Mouse (Mus musculus): ENCODE measurements around the gene Zfhx3. TPM values are rescaled to one million over a fixed set of nuclear protein-coding genes. Genes with fewer than 3 reads are reported as not detected.

Zfhx3 gene
- total and polyA plus RNA-seq, 3 experiments, result 0.23 to 2.5 TPM; not detected in 1

DNA sequence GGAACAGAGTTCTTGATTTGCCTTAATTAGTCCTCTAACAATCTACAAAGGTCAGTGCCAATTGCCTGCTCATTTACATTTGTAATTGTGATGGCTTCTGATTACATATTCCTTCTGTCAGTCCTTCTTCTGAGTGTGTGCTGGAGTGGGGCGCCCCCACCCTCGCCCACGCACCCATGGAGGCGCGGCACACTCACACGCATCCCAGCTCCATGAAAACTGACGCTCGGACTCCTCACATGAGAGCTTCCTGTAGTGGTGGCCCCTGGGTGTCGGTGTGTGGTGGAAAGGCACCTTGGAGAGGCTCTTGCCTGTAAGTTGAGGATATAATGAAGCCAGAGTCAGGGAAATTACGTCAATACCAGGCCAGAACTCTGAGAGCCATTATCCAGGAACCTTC, 921.0 kb downstream of the Zfhx3 start:
- DNase-seq (ENCODE audit: low read depth, low spot score), result no peak
- no peak overlapping the region for H3K27ac ChIP-seq (ENCODE audit: control insufficient read depth, low read depth, low read length)
- no peaks in the 10 kb centered on the region for H3K9me3 ChIP-seq (replicated peaks; ENCODE audit: insufficient read depth, low read length)
- no peak overlapping the region for H3K4me3 ChIP-seq (ENCODE audit: control insufficient read depth in 1 of 2, insufficient read depth in 1 of 2, low read depth in 2 of 2, low read length in 2 of 2)
- H3K27me3 ChIP-seq (ENCODE audit: control insufficient read depth in 1 of 2, insufficient read depth in 2 of 2, low read length in 2 of 2), result no peaks in the 10 kb centered on the region
- peaks cover 14% of the 10 kb centered on the region for H3K79me2 ChIP-seq (ENCODE audit: control insufficient read depth, insufficient read depth, low read length, poor library complexity)
- no peak overlapping the region for H3K9ac ChIP-seq (ENCODE audit: control insufficient read depth, low read depth, low read length, poor library complexity, severe bottlenecking)
- H3K36me3 ChIP-seq (ENCODE audit: control insufficient read depth in 1 of 2, insufficient read depth in 2 of 2, low read length in 2 of 2), result peaks cover 0 to 14% of the 10 kb centered on the region in 2 experiments; a peak in 2 of 4 replicates
- peaks cover 0 to 17% of the 10 kb centered on the region in 2 experiments; a peak in 3 of 4 replicates for H3K4me1 ChIP-seq (ENCODE audit: control insufficient read depth in 1 of 2, insufficient read depth in 2 of 2, low read length in 2 of 2)
- TF ChIP-seq TCF12 (IDR thresholded peaks at IDR 0.05; ENCODE audit: low read depth, low read length), result no peak
- no peak for TF ChIP-seq SMC3 (IDR thresholded peaks at IDR 0.05; ENCODE audit: low read depth, low read length)
- TF ChIP-seq ELF1 (IDR thresholded peaks at IDR 0.05; ENCODE audit: low read depth, low read length), result no peak
- TF ChIP-seq JUND (IDR thresholded peaks at IDR 0.05; ENCODE audit: low read depth, low read length), result no peak
- no peak for TF ChIP-seq POLR2A (IDR thresholded peaks at IDR 0.05; ENCODE audit: control insufficient read depth in 1 of 2, insufficient read depth in 1 of 2, low read depth in 1 of 2, low read length in 2 of 2, poor library complexity in 1 of 2)

DNA sequence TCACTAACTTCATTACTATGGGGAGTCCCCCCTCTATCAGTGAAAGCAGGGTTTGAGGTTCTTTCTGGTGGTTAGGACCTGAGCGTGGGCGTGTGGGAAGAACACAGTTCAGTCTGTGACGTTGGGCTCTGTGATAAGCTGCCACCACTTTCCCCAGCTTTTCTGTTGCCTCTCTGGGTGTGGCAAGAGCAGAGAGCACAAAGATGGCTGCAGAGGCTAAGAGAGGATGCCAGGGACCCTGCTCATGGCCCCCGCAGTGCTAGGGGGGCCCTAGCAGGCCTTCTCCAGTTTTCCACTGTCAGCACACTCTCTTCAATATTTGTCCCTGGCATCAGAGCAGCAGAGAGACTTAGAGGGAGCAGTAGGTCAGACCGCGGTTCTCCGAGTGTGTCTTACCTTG, 924.0 kb downstream of the Zfhx3 start:
- no peaks in the 10 kb centered on the region for H3K27me3 ChIP-seq (ENCODE audit: control insufficient read depth in 1 of 2, insufficient read depth in 2 of 2, low read length in 2 of 2)
- TF ChIP-seq RAD21 (IDR thresholded peaks at IDR 0.05; ENCODE audit: low read depth, low read length) (no peak), ELF1 (IDR thresholded peaks at IDR 0.05; ENCODE audit: low read depth, low read length) (0 out of 2 replicates have a peak, but pooled peaks have one; percentile 3), TAL1 (IDR thresholded peaks at IDR 0.05; ENCODE audit: low read length) (peak; percentile 44; the same call in 1 of the 2 replicates), TBP (IDR thresholded peaks at IDR 0.05; ENCODE audit: low read depth, low read length) (peak; percentile 88), POLR2AphosphoS2 (IDR thresholded peaks at IDR 0.05; ENCODE audit: low read length) (peak; percentile 67), MAFK (IDR thresholded peaks at IDR 0.05; ENCODE audit: borderline replicate concordance, low read depth, low read length) (no peak), ETS1 (IDR thresholded peaks at IDR 0.05; ENCODE audit: low read depth, low read length) (peak; percentile 77), ZKSCAN1 (IDR thresholded peaks at IDR 0.05; ENCODE audit: low read depth, low read length) (no peak), HCFC1 (IDR thresholded peaks at IDR 0.05; ENCODE audit: low read depth, low read length) (peak; percentile 48; the same call in 1 of the 2 replicates), SIN3A (IDR thresholded peaks at IDR 0.05; ENCODE audit: low read length) (peak; percentile 79), GATA1 (IDR thresholded peaks at IDR 0.05; ENCODE audit: low read depth, low read length) (peak; percentile 79), ZMIZ1 (IDR thresholded peaks at IDR 0.05; ENCODE audit: low read depth, low read length) (peak; percentile 87), EP300 (IDR thresholded peaks at IDR 0.05; ENCODE audit: low read depth in 1 of 2, low read length in 2 of 2) (peak in 1 of 2 experiments; percentile 85; a peak in 3 of 4 replicates), POLR2A (IDR thresholded peaks at IDR 0.05; ENCODE audit: control insufficient read depth in 1 of 2, insufficient read depth in 1 of 2, low read depth in 1 of 2, low read length in 2 of 2, poor library complexity in 1 of 2) (peak; percentile 83 to 91), NELFE (IDR thresholded peaks at IDR 0.05; ENCODE audit: low read depth, low read length) (peak; percentile 83), TCF12 (IDR thresholded peaks at IDR 0.05; ENCODE audit: low read depth, low read length) (peak; percentile 53), KAT2A (conservative IDR thresholded peaks at IDR 0.05; ENCODE audit: low read depth, low read length) (no peak)
- peak overlapping the region; percentile 65 to 84 for H3K4me3 ChIP-seq (ENCODE audit: control insufficient read depth in 1 of 2, insufficient read depth in 1 of 2, low read depth in 2 of 2, low read length in 2 of 2)
- H3K9ac ChIP-seq (ENCODE audit: control insufficient read depth, low read depth, low read length, poor library complexity, severe bottlenecking), result peak overlapping the region; percentile 70
- H3K27ac ChIP-seq (ENCODE audit: control insufficient read depth, low read depth, low read length), result peak overlapping the region; percentile 93
- peaks cover 14% of the 10 kb centered on the region for H3K79me2 ChIP-seq (ENCODE audit: control insufficient read depth, insufficient read depth, low read length, poor library complexity)
- H3K36me3 ChIP-seq (ENCODE audit: control insufficient read depth in 1 of 2, insufficient read depth in 2 of 2, low read length in 2 of 2), result peaks cover 0 to 23% of the 10 kb centered on the region in 2 experiments; a peak in 2 of 4 replicates
- H3K9me3 ChIP-seq (replicated peaks; ENCODE audit: insufficient read depth, low read length), result no peaks in the 10 kb centered on the region
- peak; percentile 93 for DNase-seq (ENCODE audit: low read depth, low spot score)
- peaks cover 4 to 25% of the 10 kb centered on the region in 2 experiments for H3K4me1 ChIP-seq (ENCODE audit: control insufficient read depth in 1 of 2, insufficient read depth in 2 of 2, low read length in 2 of 2)

Data from MEL (cell line).